Mouse (Mus musculus) pancreas, adult 10 weeks (tissue): ENCODE data around the gene Ppard. TPM values are rescaled to one million over a fixed set of nuclear protein-coding genes. Genes with fewer than 3 reads are reported as not detected.

Source experiments
- polyA plus RNA-seq: library from polyadenylated mRNA; stranded (reverse); fragments of 350-450 nt; fragmentation: Illumina TruSeq; extraction: RNeasy Lipid Tissue Mini Kit (QIAGEN cat#74804); gene quantifications from one replicate; pipeline ENCODE4 v1.2.3, GENCODE M21; 2015; ENCODE audit warnings: low read depth, low replicate concordance; ENCODE audit not compliant: insufficient read depth

Gene Ppard
- 14.6 TPM for polyA plus RNA-seq

GRCm38 (mm10) chr17:28232475-28233060, at the start of gene Ppard:
Ppard (plus strand) TSS chr17:28232700.

DNA sequence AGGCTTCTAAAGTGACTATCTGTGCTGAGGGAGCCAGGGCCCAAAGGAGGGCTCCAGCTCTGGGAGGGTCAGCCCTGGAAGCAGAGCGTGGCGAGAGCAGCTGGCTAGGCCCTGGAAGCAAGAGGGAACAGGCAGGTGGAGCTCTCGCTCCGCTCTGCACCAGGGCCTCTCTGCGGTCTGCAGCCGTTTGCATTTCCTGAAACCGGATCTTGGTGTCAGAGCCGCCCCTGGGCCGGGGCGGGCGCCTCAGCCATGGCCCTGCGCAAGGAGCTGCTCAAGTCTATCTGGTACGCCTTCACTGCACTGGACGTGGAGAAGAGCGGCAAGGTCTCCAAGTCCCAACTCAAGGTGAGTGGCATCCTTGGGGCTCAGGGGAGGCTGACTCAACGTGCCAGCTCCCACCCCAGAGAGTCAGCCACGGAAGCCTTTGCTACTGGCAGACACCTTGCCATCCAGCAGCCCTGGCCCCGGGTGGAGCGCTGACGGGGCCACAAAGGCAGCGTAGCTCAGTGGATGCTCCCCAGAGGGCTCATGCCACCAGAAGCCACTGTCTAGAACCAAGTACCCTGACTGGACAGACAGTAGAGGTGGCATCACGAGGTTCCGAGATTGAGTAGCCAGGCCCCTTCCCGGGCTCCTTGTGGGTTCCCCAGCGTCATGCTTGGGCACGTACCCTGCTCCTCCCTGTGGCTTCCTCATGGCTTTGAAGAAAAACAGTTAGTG, 24.7 kb upstream of the Ppard start, which contains the start of gene Def6:
Def6 (plus strand) TSS at position 188 of the 723 bp plus-strand sequence.

DNA sequence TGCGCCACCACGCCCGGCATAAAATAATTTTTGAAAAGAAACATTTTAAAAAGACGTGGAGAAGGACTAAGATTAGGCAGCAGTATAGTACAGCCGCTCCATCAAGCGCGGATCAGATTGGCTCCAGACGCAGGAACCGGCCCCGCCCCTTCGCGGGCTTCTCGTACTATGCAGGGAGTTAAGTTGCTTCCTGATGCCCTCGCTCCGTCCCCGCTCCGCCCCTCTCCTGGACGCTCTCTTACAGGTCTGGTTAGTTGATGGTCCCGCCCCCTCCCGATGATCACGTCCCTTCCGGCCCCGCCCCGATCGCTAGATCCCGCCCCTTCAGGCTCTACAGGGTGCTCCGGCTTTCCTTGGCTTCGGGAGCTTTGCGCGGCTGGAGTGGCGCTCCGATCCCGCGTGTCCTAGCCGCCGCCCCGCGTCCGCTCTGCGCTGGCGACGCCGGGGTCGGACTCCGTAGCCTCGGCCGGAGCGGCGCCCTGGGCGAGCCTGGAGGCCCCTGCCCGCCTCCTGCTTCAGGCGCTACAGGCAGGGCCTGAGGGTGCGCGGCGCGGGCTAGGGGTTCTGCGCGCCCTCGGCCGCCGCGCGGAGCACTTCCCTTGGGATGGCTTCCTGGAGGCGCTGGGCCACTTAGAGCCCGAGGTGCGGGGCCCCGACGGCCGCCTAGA, 80.8 kb downstream of the Ppard start, which contains the start of gene Fance:
Fance (plus strand) TSS at position 308 of the 668 bp plus-strand sequence.

GRCm38 (mm10) chr17:28328366-28328928, 95.9 kb downstream of the Ppard start, which contains the start of gene Rpl10a:
Rpl10a (plus strand) TSS chr17:28328471.

GRCm38 (mm10) chr17:28350466-28351352, 118.2 kb downstream of the Ppard start, which contains the start of gene Tead3:
Tead3 (minus strand) TSS chr17:28350817.

Other genes with a start within 250 kb of the Ppard start
- gene Tcp11, start 152.1 kb upstream of the Ppard start, polyA plus RNA-seq: not detected
- gene Scube3, start 90.6 kb upstream of the Ppard start, polyA plus RNA-seq: 1.0 TPM
- gene Zfp523, start 55.6 kb upstream of the Ppard start, polyA plus RNA-seq: 12.2 TPM
- 3.4 TPM for gene Def6, start 24.9 kb upstream of the Ppard start, polyA plus RNA-seq
- gene Fance, start 80.8 kb downstream of the Ppard start, polyA plus RNA-seq: 12.6 TPM
- 539 TPM for gene Rpl10a, start 95.8 kb downstream of the Ppard start, polyA plus RNA-seq
- gene Tead3, start 118.1 kb downstream of the Ppard start, polyA plus RNA-seq: 5.6 TPM
- gene Tulp1, start 132.5 kb downstream of the Ppard start, polyA plus RNA-seq: not detected